Mouse (Mus musculus) regulatory T cell (primary cell): ENCODE measurements around the gene Atp8a2.

Experiments used
- in situ Hi-C: fragments of 300-600 bp; cut with MboI, MseI; formaldehyde crosslinking; loops from one replicate; pipeline ENCODE4 v1.15.1; 2025; ENCODE audit warnings: high pct_unique_total_duplicates

The Atp8a2 gene

DNA sequence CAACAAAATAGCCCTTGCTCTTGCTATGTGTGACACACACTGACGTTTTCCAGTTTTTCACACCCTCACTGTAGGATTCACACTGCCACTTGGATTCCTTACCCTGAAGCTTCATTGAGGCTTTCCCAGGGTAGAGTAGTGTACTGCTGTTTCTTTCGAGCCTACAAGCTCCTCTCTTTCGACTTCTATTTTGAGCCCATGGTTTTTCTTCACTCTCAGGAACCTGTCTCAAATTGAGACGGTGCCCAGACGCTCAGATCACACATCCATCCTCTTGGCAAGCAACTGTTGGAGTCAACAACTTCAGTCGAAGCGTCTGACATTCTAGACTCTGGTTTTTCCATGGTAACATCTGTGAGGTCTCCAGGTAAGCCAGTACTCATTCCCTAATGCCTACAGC lies at the start of gene Atp8a2:
TSS of gene Atp8a2 (minus strand) at position 296 of the 400 bp plus-strand sequence.
- in situ Hi-C loops = no loop called here

DNA sequence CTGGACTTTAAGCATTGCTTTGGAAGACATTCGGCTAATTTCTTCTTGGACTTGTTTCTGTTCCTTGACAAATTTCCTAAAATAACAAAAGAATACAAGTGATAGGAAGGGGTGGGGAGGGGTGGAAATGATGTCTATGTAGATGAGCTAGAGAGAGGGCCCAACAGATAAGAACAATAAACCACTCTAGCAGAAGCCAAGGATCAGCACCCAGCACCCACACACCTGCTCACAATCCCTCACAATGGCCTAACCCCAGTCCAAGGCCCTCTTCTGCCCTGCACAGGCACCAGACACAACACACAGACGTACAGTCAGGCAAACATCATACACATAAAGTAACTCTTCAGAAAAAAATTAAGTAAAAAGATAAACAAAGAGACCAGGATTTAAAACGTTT lies 41.6 kb upstream of the Atp8a2 start:
- in situ Hi-C loops = no loop called here

DNA sequence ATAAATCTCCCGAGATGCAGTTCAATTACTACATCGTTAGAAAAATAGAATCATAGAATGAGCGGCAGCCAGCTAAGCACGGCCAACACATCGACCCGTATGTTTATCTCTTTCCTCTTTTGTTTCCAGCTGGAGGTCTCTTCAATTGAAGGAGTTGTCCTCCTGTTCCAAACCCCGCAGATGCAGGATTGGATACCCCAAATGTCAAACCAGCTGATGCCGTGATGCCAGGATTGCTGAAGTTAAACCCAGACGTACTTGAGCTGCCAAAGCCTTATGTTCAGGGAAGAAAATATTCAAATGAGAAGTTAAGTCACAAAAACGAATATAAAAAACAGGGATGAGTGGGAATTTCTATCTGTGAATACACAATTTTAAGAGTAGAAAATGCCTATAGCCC lies 22.9 kb upstream of the Atp8a2 start:
- in situ Hi-C loops = no loop called here

DNA sequence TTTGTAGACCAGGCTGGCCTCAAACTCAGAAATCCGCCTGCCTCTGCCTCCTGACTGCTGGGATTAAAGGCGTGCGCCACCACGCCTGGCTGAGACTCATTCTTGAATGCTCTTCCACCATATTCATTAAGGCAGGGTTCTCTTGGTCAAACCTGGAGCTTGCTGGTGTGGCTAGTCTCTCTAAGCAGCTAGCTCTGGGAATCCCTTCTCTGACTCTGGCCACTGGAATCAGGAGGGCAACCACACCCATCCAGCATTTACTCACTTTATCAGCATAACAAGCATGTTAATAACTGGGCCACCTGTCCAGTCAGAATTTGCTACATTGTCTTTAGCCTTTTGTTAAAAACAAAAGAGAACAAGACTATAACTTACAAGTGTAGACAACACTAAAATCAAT lies 20.6 kb upstream of the Atp8a2 start:
- in situ Hi-C loops = no loop called here

DNA sequence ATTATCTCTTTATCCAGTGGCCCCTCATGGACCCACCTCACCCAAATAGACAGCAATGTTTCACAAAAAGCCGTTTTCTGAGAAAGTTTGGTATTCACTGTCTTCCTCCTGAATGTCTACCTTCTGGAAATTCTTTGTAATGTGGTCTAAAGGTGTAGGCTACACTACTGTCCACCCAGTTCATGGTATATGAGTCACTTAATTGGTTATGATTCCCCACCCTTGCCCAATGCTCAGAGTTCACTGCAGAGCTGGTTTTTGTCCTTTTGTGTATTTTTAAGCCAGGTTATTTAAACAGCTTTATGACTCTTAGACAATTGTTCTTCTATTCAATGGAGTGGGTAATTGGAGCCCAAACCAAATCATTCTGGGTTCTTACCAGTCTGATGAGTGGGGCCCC lies 19.1 kb upstream of the Atp8a2 start:
- in situ Hi-C loops = no loop called here

DNA sequence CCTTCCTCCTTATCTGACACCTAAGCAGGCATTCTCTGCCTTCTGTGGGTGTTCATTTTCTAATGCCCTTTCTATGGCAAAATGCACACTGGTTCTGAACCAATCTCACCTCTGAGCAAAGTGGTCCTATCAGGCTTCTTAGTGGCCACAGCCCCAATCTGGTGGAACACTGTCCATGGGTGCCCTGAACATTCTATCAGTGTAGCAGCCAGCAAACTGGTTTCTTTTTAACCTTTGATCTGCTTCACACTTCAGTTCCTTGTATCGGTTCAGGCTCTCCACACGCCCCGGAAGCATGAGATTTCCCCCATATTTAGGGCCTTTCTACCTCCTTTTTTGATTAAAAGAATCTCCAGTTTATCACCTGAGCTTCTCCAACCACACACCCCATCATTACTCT lies 18.0 kb upstream of the Atp8a2 start:
- in situ Hi-C loops = no loop called here

- in situ Hi-C loops = no loop called here
Measured at GRCm38 (mm10) chr14:60214040-60214439, 17.1 kb upstream of the Atp8a2 start.

- in situ Hi-C loops = no loop called here
Measured at GRCm38 (mm10) chr14:60209166-60209565, 12.2 kb upstream of the Atp8a2 start.

- in situ Hi-C loops = no loop called here
Measured at GRCm38 (mm10) chr14:60204993-60205392, 8.0 kb upstream of the Atp8a2 start.

GRCm38 (mm10) chr14:60195999-60196398 lies 980 bp downstream of the Atp8a2 start:
- in situ Hi-C loops = no loop called here

DNA sequence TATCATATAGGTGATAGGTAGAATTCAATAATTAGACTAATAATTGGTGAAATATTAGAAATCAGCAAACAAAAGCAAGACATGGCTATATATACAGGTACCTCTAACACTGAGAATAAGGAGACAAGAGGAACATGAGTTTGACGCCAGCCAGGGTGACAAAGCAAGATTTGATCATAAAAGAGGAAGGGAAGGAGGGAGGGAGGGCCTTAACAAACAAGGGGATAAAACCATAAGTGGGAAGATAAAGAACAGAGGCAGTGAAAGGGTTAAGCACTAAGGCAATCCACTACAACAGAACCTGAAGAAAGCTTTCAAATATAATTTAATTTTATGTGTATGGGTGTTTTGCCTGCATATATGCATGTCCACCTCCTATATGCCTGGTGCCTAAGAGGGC lies 2.4 kb downstream of the Atp8a2 start:
- in situ Hi-C loops = no loop called here

DNA sequence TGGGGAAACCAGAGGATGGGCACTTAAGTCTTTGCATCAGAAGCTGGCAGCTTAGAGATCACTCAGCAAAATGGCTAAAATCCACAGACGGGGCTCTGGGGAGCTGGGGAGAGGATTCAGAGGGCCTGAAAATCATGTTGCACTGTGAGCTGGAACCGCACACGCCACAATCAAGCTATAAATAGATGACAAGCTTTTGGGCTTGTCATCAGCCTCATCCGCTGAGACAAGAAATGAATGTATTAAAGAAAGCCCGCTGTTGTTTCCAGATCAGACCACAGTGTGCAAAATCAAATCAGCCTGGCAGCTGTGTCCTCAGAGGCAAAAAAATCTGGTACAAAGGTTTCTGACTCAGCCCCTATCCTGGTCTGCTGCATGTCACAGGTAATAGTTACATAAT lies 7.2 kb downstream of the Atp8a2 start:
- in situ Hi-C loops = no loop called here

DNA sequence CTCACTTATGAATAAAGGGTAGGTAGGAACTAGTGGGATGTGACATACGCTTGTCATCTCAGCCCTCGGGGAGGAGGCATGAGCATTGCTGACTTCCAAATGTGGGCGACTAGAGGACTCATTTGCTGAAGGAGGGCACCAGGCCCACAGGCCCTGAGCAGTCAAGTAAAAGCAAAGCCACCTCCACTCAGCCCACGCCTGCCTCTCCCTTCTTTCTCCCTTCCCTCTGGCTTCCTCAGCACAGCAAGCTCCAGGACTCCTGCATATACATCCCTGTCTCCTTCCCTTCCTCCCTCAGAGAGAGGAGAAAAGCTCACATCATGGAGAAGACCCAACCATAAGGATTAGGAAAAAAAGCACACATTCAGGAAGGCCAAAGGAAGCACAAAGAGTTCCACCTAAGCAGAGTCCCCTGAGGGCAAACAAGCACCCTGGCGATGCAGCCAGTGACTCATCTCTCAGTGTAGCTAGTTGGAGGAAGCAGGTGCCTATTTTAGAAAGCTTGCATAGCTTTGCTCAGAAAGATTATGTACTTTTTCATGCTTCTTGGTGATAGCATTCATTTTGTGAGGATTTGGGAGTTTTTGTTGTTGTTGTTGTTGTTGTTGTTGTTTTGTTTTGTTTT lies 8.7 kb downstream of the Atp8a2 start:
- in situ Hi-C loops = no loop called here

DNA sequence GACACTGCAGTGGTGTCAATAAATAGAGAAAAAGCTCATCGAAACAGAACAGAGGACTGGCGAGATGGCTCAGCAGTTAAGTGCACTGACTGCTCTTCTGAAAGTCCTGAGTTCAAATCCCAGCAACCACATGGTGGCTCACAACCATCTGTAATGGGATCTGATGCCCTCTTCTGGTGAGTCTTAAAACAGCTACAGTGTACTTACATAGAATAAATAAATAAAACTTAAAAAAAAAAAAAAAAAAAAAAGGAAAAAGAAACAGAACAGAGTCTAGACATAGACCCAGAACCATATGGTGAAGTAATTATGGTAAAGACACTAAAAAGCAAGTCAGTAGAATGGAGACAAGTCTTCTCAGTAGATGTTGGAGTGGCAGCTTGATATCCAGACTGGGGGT lies 15.7 kb downstream of the Atp8a2 start:
- in situ Hi-C loops = no loop called here

DNA sequence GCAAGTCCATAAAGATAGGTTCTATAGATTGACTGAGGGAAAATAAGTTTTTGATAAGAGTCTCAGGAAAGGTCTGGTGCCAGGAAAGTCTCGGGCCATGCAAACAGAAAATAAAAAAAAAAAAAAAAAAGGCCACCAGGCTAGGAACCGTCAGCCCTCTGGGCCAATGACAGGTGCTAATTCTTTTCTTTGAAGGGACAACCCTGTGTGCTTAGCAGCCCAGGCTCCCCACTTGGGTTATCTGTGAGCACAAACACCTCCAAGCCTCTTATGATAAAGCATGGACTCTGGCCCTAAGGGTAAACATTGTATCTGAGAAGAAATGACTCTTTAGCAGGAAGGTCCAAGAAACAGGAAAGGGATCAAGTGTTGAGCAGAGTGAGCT lies 18.4 kb downstream of the Atp8a2 start:
- in situ Hi-C loops = no loop called here

- in situ Hi-C loops = no loop called here
Measured at GRCm38 (mm10) chr14:60177614-60178570, 19.1 kb downstream of the Atp8a2 start.

- in situ Hi-C loops = no loop called here
Measured at GRCm38 (mm10) chr14:60176891-60177613, 19.9 kb downstream of the Atp8a2 start.

GRCm38 (mm10) chr14:60176469-60176890 lies 20.5 kb downstream of the Atp8a2 start:
- in situ Hi-C loops = no loop called here

GRCm38 (mm10) chr14:60172286-60173055 lies 24.5 kb downstream of the Atp8a2 start:
- in situ Hi-C loops = no loop called here

DNA sequence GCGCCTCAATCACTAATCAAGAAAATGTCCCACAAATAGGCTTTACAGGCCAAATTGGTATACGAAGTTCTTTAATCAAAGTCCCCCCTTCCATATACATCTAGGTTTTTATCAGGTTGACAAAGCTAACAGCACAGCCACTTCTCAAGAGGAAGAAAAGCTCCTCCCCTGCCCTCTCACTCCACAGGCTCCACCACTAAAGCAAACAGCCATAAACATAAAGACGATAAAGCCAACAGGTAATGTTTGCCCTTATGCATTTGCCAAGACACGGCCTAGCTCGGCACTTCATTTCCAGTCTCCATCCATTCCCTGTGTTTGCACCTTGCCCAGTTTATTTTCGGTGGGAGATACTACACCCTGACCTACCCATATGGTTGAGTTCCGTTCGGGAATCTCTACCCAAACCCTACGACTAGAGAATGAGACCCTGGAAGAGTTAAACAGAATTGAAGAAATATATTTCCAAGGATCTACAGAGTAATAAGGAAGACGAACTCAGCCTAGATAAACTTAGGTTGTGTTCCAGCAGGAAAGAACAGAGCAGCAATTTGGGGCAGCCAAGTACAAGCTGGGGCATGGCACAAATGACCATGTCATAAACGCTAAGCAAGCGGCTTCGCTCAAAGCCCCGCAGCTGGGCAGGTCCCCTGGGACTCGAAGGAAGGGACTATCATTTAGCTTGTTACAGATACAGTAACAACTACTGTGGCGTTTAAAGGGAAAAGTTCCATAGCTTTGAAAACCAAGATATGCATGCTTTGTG lies 26.0 kb downstream of the Atp8a2 start:
- in situ Hi-C loops = no loop called here

GRCm38 (mm10) chr14:60163367-60163766 lies 33.6 kb downstream of the Atp8a2 start:
- in situ Hi-C loops = no loop called here
